Mouse (Mus musculus): ENCODE data around the gene Slc38a4. TPM values are rescaled to one million over a fixed set of nuclear protein-coding genes. Genes with fewer than 3 reads are reported as not detected.

Slc38a4 gene
- polyA plus RNA-seq, 1 experiment from 2014 or later, result 57.7 TPM

DNA sequence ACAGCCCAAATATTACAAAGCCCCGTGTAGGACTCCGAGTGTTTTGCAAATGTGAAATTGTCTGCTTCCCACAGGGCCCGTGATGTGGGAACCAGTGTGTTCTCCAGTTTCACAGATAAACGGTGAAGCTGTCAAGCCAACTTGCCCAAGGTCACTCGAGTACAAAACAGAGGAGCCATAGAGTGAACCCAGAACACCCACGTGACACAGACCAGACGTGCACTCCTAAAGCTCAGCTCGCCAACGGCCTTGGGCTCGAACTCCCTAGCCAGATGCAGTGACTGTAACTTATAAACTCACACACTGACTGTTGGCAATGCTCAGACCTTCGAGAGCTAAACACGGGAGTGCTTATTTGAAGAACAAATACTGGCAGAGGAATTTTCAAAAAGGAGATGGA lies 5.3 kb downstream of the Slc38a4 start:
- Histone ChIP-seq H3K36me3 (no peaks in the 10 kb centered on the region), H3K27ac (no peak overlapping the region; the same call in 1 of the 2 replicates), H3K27me3 (no peaks in the 10 kb centered on the region), H3K4me3 (replicated peaks) (no peak overlapping the region), H3K9ac (replicated peaks) (no peak overlapping the region), H3K4me2 (no peak overlapping the region), H3K4me1 (replicated peaks) (peaks cover 24% of the 10 kb centered on the region), H3K9me3 (peaks cover 14% of the 10 kb centered on the region)
- WGBS, result 44% methylated on average over 12 of the region's 12 CpGs
- ATAC-seq (ENCODE audit: insufficient number of reproducible peaks, insufficient read depth, low FRiP score, low TSS enrichment, low read depth), result no peak

DNA sequence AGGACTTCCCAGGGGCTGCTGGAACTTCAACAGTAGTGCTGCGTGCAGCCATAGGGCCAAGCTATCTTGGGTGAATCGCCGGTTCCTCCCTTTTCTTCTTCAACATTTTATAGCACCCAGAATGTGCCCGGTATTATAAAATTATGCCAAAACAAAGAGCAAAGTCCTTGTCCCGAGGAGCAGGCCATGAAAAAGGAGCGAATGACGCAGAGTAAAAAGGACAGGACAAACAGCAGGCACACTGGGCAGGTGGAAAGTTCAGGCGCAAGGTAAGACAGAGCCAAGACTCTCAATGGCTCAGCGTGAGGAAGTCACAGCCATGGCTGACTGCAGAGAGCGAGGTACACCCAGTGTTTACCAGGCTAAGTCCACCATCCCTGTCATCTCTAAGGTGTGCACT lies 5.7 kb downstream of the Slc38a4 start:
- Histone ChIP-seq H3K27ac (peak overlapping the region; percentile 8; the same call in 1 of the 2 replicates), H3K36me3 (no peaks in the 10 kb centered on the region), H3K27me3 (no peaks in the 10 kb centered on the region), H3K4me3 (replicated peaks) (no peak overlapping the region), H3K4me1 (replicated peaks) (peaks cover 24% of the 10 kb centered on the region), H3K9me3 (peaks cover 10% of the 10 kb centered on the region), H3K4me2 (no peak overlapping the region), H3K9ac (replicated peaks) (no peak overlapping the region)
- ATAC-seq (ENCODE audit: insufficient number of reproducible peaks, insufficient read depth, low FRiP score, low TSS enrichment, low read depth), result 0 out of 2 replicates have a peak, but pooled peaks have one; percentile 50
- 59% methylated on average over 10 of the region's 10 CpGs for WGBS

DNA sequence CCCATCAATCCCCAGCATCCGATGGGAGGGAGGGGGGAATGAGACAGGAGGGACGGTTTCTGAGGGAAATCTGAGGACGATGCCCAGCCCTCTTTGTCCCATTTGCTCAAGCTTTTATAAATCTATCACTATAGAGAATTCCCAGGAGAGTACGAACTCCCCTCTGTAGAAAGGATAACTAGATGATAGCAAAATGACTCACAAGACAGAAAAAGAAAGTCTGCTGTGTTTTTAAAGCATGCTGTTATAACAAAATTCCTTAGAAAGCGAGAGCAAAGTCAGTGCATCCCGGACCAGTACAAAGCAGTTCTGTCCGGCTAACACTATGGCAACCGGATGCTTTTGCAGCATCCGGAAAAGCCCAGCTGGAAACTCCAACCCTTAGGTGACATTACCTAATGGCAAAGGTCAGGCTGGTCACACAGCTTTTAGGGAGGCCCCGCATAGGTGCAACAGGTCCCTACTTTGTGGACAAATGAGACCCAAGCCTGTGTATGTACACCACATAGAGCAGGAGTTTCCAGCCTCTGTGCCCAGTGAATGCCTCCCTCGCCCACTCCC lies 6.4 kb downstream of the Slc38a4 start:
- Histone ChIP-seq H3K4me2 (no peak overlapping the region), H3K9ac (replicated peaks) (no peak overlapping the region), H3K27me3 (no peaks in the 10 kb centered on the region), H3K4me3 (replicated peaks) (no peak overlapping the region), H3K9me3 (peaks cover 3% of the 10 kb centered on the region), H3K27ac (no peak overlapping the region), H3K4me1 (replicated peaks) (peaks cover 24% of the 10 kb centered on the region), H3K36me3 (no peaks in the 10 kb centered on the region)
- 63% methylated on average over 11 of the region's 11 CpGs for WGBS
- no peak; the same call in 1 of the 2 replicates for ATAC-seq (ENCODE audit: insufficient number of reproducible peaks, insufficient read depth, low FRiP score, low TSS enrichment, low read depth)

DNA sequence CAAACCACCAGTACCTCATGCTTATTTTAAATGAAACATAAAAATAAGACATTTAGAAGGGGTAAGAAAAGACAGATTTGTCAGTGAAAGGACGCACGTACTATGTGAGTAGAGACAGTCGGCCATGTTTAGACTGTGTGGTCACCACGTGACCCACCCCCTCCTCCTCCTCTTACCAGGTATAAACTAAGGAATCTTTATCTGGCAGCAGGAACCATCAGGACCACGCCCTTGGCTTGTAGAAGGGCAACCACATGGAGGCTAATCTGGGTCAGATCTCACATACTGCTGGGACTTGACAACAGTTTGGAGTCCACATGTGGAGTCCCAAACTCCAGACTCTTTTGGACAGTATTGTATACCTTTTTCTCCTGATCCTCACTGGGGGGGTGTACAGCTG lies 7.5 kb downstream of the Slc38a4 start:
- Histone ChIP-seq H3K27me3 (no peaks in the 10 kb centered on the region), H3K4me2 (no peak overlapping the region), H3K27ac (no peak overlapping the region), H3K9me3 (no peaks in the 10 kb centered on the region), H3K9ac (replicated peaks) (no peak overlapping the region), H3K4me3 (replicated peaks) (no peak overlapping the region), H3K36me3 (no peaks in the 10 kb centered on the region), H3K4me1 (replicated peaks) (peaks cover 29% of the 10 kb centered on the region)
- no peak for ATAC-seq (ENCODE audit: insufficient number of reproducible peaks, insufficient read depth, low FRiP score, low TSS enrichment, low read depth)
- WGBS, result 91% methylated on average over 5 of the region's 5 CpGs

DNA sequence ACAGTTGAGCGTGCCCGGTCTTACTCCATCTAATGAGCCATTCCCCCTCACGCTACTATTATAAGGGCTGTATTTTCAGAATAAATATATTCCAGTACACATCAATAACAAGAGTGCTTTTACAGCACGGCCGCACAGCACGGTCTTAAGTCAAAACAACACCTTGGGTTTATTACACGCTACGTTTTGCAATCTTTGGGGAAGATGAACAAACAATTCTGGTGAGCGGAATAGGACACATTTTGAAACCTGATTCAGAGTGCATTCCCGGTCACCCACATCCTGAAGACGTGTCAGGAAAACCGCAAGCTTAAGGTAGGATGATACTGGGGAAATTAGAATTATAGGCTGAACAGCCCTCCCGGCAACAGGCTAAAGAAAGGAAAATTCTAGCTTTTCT lies 11.8 kb downstream of the Slc38a4 start:
- no peaks in the 10 kb centered on the region for H3K36me3 ChIP-seq
- H3K27ac ChIP-seq, result no peak overlapping the region
- 79% methylated on average over 13 of the region's 13 CpGs for WGBS
- no peak overlapping the region for H3K9ac ChIP-seq (replicated peaks)
- no peak overlapping the region for H3K4me2 ChIP-seq
- no peaks in the 10 kb centered on the region for H3K27me3 ChIP-seq
- H3K4me3 ChIP-seq (replicated peaks), result no peak overlapping the region
- peaks cover 34% of the 10 kb centered on the region for H3K4me1 ChIP-seq (replicated peaks)
- H3K9me3 ChIP-seq, result no peaks in the 10 kb centered on the region
- no peak for ATAC-seq (ENCODE audit: insufficient number of reproducible peaks, insufficient read depth, low FRiP score, low TSS enrichment, low read depth)

DNA sequence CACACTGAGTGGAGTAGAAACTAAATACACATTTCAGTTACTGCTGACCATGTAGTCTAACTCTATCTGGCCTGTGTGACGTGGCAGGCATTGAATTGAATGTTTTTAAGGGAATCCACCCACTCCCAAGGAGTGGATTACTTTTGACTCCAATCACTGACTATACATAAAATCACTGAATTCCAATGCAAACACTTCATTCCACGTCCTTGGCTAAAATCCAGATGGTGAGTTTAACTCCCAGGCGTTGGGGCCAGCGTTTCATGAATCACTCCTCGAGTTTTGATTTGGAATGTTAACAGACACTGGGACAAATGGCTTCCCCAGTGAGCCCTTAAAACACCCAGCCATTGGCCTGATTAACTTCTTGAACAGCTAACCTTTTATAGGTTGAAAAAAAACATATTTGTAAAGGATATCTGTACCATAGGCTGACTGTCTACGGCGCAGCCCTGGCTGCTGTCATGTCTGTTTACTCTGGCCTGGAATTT lies 13.7 kb downstream of the Slc38a4 start:
- H3K9ac ChIP-seq (replicated peaks), result no peak overlapping the region
- H3K9me3 ChIP-seq, result no peaks in the 10 kb centered on the region
- H3K4me2 ChIP-seq, result no peak overlapping the region
- no peaks in the 10 kb centered on the region for H3K36me3 ChIP-seq
- H3K4me3 ChIP-seq (replicated peaks), result no peak overlapping the region
- 44% methylated on average over 7 of the region's 7 CpGs for WGBS
- peaks cover 29% of the 10 kb centered on the region for H3K4me1 ChIP-seq (replicated peaks)
- ATAC-seq (ENCODE audit: insufficient number of reproducible peaks, insufficient read depth, low FRiP score, low TSS enrichment, low read depth), result 0 out of 2 replicates have a peak, but pooled peaks have one; percentile 31
- H3K27ac ChIP-seq, result peak overlapping the region; percentile 65
- H3K27me3 ChIP-seq, result no peaks in the 10 kb centered on the region

DNA sequence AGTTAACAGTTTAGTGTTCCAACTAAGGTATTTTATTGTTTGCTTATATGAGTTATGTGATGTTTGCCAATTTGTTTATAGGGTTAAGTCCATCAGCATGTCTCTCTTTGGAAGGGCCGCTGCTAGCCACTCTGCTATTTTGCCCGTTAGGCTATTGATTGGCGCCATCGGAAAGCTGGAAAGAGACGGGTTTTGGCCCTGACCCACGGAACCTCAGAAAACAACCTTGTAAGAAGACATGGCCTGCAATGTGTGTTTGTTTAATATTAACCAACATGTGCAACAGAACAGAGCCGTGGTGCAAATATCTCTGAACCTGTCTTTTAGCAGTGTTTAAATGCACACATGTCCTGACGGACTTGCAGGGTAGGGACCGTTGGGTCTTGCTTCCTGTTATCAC lies 14.6 kb downstream of the Slc38a4 start:
- Histone ChIP-seq H3K27ac (peak overlapping the region; percentile 65), H3K9ac (replicated peaks) (no peak overlapping the region), H3K4me3 (replicated peaks) (no peak overlapping the region), H3K4me1 (replicated peaks) (peaks cover 29% of the 10 kb centered on the region), H3K36me3 (no peaks in the 10 kb centered on the region), H3K4me2 (no peak overlapping the region), H3K9me3 (no peaks in the 10 kb centered on the region), H3K27me3 (no peaks in the 10 kb centered on the region)
- ATAC-seq (ENCODE audit: insufficient number of reproducible peaks, insufficient read depth, low FRiP score, low TSS enrichment, low read depth), result no peak
- 89% methylated on average over 9 of the region's 9 CpGs for WGBS

DNA sequence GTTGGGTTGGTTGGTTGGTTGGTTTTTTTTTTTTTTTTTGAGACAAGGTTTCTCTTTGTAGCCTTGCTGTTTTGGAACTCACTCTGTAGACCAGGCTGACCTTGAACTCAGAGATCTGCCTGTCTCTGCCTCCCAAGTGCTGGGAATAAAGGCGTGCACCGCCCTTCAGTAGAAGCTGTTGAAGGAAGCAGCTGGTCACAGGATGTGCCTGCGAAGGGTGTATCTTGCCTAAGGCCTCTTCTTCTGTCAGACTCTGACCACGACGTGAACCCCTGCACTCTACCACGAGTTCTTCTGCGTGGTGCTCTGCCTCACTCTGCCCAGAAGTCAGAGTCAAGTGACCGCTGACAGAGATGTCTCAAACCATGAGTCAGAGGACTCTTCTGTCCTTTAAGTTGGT lies 18.0 kb downstream of the Slc38a4 start:
- Histone ChIP-seq H3K9me3 (no peaks in the 10 kb centered on the region), H3K9ac (replicated peaks) (no peak overlapping the region), H3K27ac (no peak overlapping the region), H3K4me1 (replicated peaks) (peaks cover 32% of the 10 kb centered on the region), H3K4me2 (no peak overlapping the region), H3K27me3 (no peaks in the 10 kb centered on the region), H3K4me3 (replicated peaks) (no peak overlapping the region), H3K36me3 (no peaks in the 10 kb centered on the region)
- no peak for ATAC-seq (ENCODE audit: insufficient number of reproducible peaks, insufficient read depth, low FRiP score, low TSS enrichment, low read depth)
- WGBS, result 93% methylated on average over 8 of the region's 8 CpGs

DNA sequence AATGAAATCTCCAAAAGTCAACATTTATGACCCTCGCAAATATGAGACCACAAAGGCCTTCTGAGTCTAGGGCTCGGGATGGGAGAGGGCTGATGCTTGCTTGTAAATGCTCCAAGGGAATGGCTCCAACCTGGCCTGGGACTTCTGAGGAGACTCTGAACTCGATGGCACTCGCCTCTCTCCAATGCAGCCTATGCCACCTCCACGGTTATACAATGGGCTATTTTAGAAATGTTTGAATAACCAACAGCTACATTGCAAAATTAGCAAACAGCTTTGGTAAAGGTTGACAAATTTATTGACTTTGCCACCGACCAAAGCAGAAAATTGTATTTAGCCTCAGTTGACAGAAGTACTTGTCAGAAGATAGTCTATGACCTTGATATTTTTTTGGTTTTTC lies 19.9 kb downstream of the Slc38a4 start:
- ATAC-seq (ENCODE audit: insufficient number of reproducible peaks, insufficient read depth, low FRiP score, low TSS enrichment, low read depth), result no peak
- Histone ChIP-seq H3K4me2 (no peak overlapping the region), H3K4me3 (replicated peaks) (no peak overlapping the region), H3K36me3 (no peaks in the 10 kb centered on the region), H3K27ac (no peak overlapping the region), H3K27me3 (no peaks in the 10 kb centered on the region), H3K4me1 (replicated peaks) (peaks cover 20% of the 10 kb centered on the region), H3K9ac (replicated peaks) (no peak overlapping the region), H3K9me3 (no peaks in the 10 kb centered on the region)
- 71% methylated on average over 6 of the region's 6 CpGs for WGBS

DNA sequence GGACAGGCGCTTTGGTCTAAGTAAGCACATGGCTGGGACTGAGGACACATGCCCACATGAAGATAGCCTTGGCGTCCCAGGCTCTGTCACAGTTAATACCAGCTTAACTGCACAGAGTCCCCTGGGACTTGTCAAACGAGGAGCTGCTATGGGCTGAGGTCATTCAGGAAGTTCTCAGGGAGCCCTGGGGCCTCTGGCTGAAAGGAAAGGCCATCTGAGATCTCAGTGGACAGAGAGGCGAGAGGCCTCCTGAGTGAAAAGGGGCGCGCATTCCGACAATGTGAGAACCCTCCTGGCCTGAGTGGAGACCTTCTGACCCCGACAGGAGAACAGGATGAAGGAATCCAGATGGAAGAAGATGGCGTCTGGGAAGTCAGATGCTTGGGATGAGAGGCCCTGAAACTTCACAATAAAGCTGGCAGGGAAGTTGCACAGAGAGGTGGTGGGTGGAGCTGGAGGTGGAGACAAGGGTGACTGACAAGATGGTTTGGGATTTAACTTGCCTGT lies 22.2 kb downstream of the Slc38a4 start:
- no peak; the same call in 1 of the 2 replicates for ATAC-seq (ENCODE audit: insufficient number of reproducible peaks, insufficient read depth, low FRiP score, low TSS enrichment, low read depth)
- no peaks in the 10 kb centered on the region for H3K9me3 ChIP-seq
- H3K9ac ChIP-seq (replicated peaks), result no peak overlapping the region
- H3K36me3 ChIP-seq, result no peaks in the 10 kb centered on the region
- H3K4me3 ChIP-seq (replicated peaks), result no peak overlapping the region
- WGBS, result 29% methylated on average over 9 of the region's 9 CpGs
- no peak overlapping the region for H3K4me2 ChIP-seq
- H3K27ac ChIP-seq, result peak overlapping the region; percentile 45; the same call in 1 of the 2 replicates
- H3K27me3 ChIP-seq, result no peaks in the 10 kb centered on the region
- H3K4me1 ChIP-seq (replicated peaks), result peaks cover 11% of the 10 kb centered on the region

DNA sequence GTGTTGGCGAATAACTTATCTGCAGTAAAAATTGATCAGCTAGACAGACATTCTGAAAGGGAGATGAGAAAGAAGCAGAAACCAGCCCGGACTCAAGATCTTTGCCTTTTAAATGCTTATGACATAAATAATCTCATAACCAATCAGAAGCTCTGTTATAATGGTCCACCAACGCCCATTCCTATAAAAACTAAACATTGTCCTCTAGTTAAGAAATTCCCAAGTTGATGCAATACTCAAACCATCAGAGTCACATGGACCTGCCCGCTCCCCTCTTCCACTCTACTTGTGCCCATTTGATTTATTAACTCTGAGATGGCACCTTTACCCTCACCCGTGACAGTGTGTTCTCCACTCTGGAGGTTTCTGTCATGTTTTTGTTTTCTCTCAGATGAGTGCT lies 23.9 kb downstream of the Slc38a4 start:
- H3K4me1 ChIP-seq (replicated peaks), result peaks cover 11% of the 10 kb centered on the region
- WGBS, result 86% methylated on average over 5 of the region's 5 CpGs
- no peak for ATAC-seq (ENCODE audit: insufficient number of reproducible peaks, insufficient read depth, low FRiP score, low TSS enrichment, low read depth)
- H3K4me3 ChIP-seq (replicated peaks), result no peak overlapping the region
- no peak overlapping the region for H3K9ac ChIP-seq (replicated peaks)
- H3K36me3 ChIP-seq, result no peaks in the 10 kb centered on the region
- H3K4me2 ChIP-seq, result no peak overlapping the region
- H3K27me3 ChIP-seq, result no peaks in the 10 kb centered on the region
- no peaks in the 10 kb centered on the region for H3K9me3 ChIP-seq
- H3K27ac ChIP-seq, result no peak overlapping the region

DNA sequence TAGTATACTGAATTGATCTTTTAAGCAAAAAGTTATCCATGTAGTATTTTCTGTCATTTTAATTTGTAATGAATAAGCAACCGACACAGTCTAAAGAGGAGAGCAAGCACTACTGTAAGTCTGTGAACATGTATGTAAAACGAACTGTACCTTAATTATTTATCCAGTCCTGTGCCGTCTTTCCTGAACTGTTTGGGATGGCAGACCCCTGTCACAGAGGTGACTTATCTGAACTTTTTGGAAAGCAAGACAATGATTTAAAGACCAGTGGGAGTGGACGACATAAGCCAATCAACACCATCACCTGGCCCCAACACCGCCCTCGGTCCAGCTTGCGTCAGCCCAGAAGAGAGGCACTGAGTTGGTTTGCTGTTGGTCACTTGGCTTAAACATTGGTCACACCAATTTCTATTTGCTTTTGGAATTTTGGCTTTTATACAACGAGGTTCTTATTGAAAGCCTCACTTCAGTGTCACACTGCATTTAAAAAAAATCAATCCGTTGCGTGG lies 24.7 kb downstream of the Slc38a4 start:
- H3K4me3 ChIP-seq (replicated peaks), result no peak overlapping the region
- no peak overlapping the region for H3K9ac ChIP-seq (replicated peaks)
- 93% methylated on average over 10 of the region's 10 CpGs for WGBS
- H3K27me3 ChIP-seq, result no peaks in the 10 kb centered on the region
- no peaks in the 10 kb centered on the region for H3K9me3 ChIP-seq
- no peak overlapping the region for H3K4me2 ChIP-seq
- no peak overlapping the region for H3K27ac ChIP-seq
- H3K36me3 ChIP-seq, result no peaks in the 10 kb centered on the region
- peaks cover 11% of the 10 kb centered on the region for H3K4me1 ChIP-seq (replicated peaks)
- no peak for ATAC-seq (ENCODE audit: insufficient number of reproducible peaks, insufficient read depth, low FRiP score, low TSS enrichment, low read depth)
